Mouse (Mus musculus) midbrain, embryonic 10.5 days (tissue): Measurements from ENCODE around the gene Tmem106c. TPM values are rescaled to one million over a fixed set of nuclear protein-coding genes. Genes with fewer than 3 reads are reported as not detected.

ENCODE experiments used
- DNase-seq: peaks from one replicate; pipeline ENCODE4 v3.0.0-alpha.2; 2017; ENCODE audit warnings: low spot score
- H3K27ac ChIP-seq: fragments of 300-500 bp; sonication (generic); replicated peaks from 2 replicates; pipeline ENCODE4 v1.5.1; 2016; ENCODE audit warnings: mild to moderate bottlenecking
- H3K27me3 ChIP-seq: fragments of 300-500 bp; sonication (generic); 2 replicates; pipeline ENCODE4 v1.6.1; 2016; ENCODE audit warnings: low read depth, mild to moderate bottlenecking; ENCODE audit not compliant: poor library complexity, severe bottlenecking
- H3K36me3 ChIP-seq: fragments of 300-500 bp; sonication (generic); 2 replicates; pipeline ENCODE4 v1.6.1; 2016; ENCODE audit warnings: mild to moderate bottlenecking, moderate library complexity
- H3K4me1 ChIP-seq: fragments of 300-500 bp; sonication (generic); 2 replicates; pipeline ENCODE4 v1.6.1; 2016
- H3K4me3 ChIP-seq: fragments of 300-500 bp; sonication (generic); 2 replicates; pipeline ENCODE4 v1.5.1; 2016; ENCODE audit warnings: mild to moderate bottlenecking, moderate library complexity
- H3K9me3 ChIP-seq: fragments of 300-500 bp; sonication (generic); replicated peaks from 2 replicates; pipeline ENCODE4 v1.6.1; 2016; ENCODE audit warnings: mild to moderate bottlenecking
- WGBS: fragments of 180-500 bp; shearing (Covaris S2); methylation state at CpG from one replicate; pipeline ENCODE4 v1.1.7; 2016; 5-methylcytosine and 5-hydroxymethylcytosine counted together
- polyA plus RNA-seq: library from polyadenylated mRNA; unstranded; fragments of >200 nt; fragmentation: Nextera tagmentation; extraction: Ambion mirVana; gene quantifications from 2 replicates; pipeline ENCODE4 v1.2.1, GENCODE M21; 2016

Gene Tmem106c
- polyA plus RNA-seq, 1 experiment from 2014 or later: 55.6 TPM

GRCm38 (mm10) chr15:98005181-98005580 lies 41.2 kb downstream of the Tmem106c start:
- Histone ChIP-seq H3K4me1 (peaks cover 55% of the 10 kb centered on the region), H3K27ac (peak overlapping the region; percentile 96), H3K27me3 (peaks cover 34% of the 10 kb centered on the region), H3K4me3 (peak overlapping the region; percentile 86), H3K9me3 (no peaks in the 10 kb centered on the region), H3K36me3 (0 out of 2 replicates have a peak, but pooled peaks cover 2% of the 10 kb centered on the region)
- 8% methylated on average over 11 of the region's 11 CpGs for WGBS
- DNase-seq: peak; percentile 32

GRCm38 (mm10) chr15:98012810-98013209 lies 48.8 kb downstream of the Tmem106c start:
- Histone ChIP-seq H3K4me1 (no peaks in the 10 kb centered on the region), H3K4me3 (no peak overlapping the region), H3K36me3 (no peaks in the 10 kb centered on the region), H3K27me3 (0 out of 2 replicates have a peak, but pooled peaks cover 14% of the 10 kb centered on the region), H3K9me3 (no peaks in the 10 kb centered on the region), H3K27ac (no peak overlapping the region)
- no peak for DNase-seq
- WGBS: 67% methylated on average over 6 of the region's 6 CpGs

GRCm38 (mm10) chr15:98017925-98018324 lies 53.9 kb downstream of the Tmem106c start:
- WGBS: 75% methylated on average over 4 of the region's 4 CpGs
- no peak for DNase-seq
- H3K9me3 ChIP-seq: no peaks in the 10 kb centered on the region
- no peaks in the 10 kb centered on the region for H3K36me3 ChIP-seq
- no peak overlapping the region for H3K4me3 ChIP-seq
- no peaks in the 10 kb centered on the region for H3K27me3 ChIP-seq
- H3K4me1 ChIP-seq: peaks cover 11% of the 10 kb centered on the region
- H3K27ac ChIP-seq: no peak overlapping the region

- no peaks in the 10 kb centered on the region for H3K9me3 ChIP-seq
- no peak overlapping the region for H3K27ac ChIP-seq
- no peak for DNase-seq
- no peaks in the 10 kb centered on the region for H3K27me3 ChIP-seq
- no peak overlapping the region for H3K4me3 ChIP-seq
- 73% methylated on average over 3 of the region's 3 CpGs for WGBS
- H3K4me1 ChIP-seq: peaks cover 16% of the 10 kb centered on the region
- H3K36me3 ChIP-seq: no peaks in the 10 kb centered on the region
These were observed 55.0 kb downstream of the Tmem106c start for GRCm38 (mm10) chr15:98019047-98019446.

Other genes starting within 250 kb of the Tmem106c start
- 0.12 and 0.26 TPM in 2 replicates for gene Endou, start 232.9 kb upstream of the Tmem106c start, polyA plus RNA-seq
- gene Rapgef3, start 196.2 kb upstream of the Tmem106c start, polyA plus RNA-seq: 5.3 and 6.0 TPM in 2 replicates
- 30.5 and 36.3 TPM in 2 replicates for gene Slc48a1, start 185.7 kb upstream of the Tmem106c start, polyA plus RNA-seq
- 23.9 and 24.7 TPM in 2 replicates for gene Hdac7, start 119.7 kb upstream of the Tmem106c start, polyA plus RNA-seq
- gene Vdr, start 53.6 kb upstream of the Tmem106c start, polyA plus RNA-seq: 0.72 and 1.0 TPM in 2 replicates
- 142 and 151 TPM in 2 replicates for gene Col2a1, start 40.5 kb downstream of the Tmem106c start, polyA plus RNA-seq
- 36.3 and 43.1 TPM in 2 replicates for gene Pfkm, start 128.4 kb downstream of the Tmem106c start, polyA plus RNA-seq
- gene Senp1, start 129.5 kb downstream of the Tmem106c start, polyA plus RNA-seq: 46.2 and 47.3 TPM in 2 replicates
- 41.7 and 47.2 TPM in 2 replicates for gene Asb8, start 201.4 kb downstream of the Tmem106c start, polyA plus RNA-seq
- gene Ccdc184, start 203.0 kb downstream of the Tmem106c start, polyA plus RNA-seq: 7.3 and 11.2 TPM in 2 replicates
- gene Olfr288, start 231.3 kb downstream of the Tmem106c start, polyA plus RNA-seq: not detected in 2 replicates